Mouse (Mus musculus): ENCODE measurements around the gene Slc25a43.

DNA sequence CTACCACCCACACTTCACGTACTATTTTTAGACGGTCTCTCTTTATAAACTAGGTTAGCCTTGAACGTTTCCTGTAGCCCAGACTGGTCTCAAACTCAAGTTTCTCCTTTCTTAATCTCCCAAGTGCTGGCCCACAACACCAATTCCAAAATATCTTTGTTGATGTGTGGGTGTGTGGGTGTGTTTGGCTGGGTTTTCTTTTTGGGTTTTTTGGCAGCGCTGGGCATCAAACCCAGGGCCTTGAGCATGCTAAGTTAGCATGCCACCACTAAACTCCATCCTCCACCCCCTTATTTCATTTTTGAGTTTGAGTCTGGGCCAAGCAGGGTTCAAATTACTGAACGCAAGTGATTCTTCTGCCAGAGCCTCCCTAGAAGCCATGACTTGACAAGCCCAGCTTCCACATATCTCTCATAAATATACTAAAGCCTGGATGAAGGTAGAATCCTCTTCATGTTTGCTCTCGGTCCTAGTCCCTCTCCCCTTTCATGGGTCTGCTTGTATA lies 5.9 kb downstream of the Slc25a43 start:
- no peak for TF ChIP-seq CTCF (IDR thresholded peaks at IDR 0.05; ENCODE audit: low read depth)
- TF ChIP-seq EP300 (IDR thresholded peaks at IDR 0.05; ENCODE audit: low read depth): no peak
